Mouse (Mus musculus) liver (tissue): ENCODE results near the gene N4bp3.
"Not testable (repeated sequence)": the region's sequence is repeated elsewhere in the genome, so short reads cannot be mapped to it uniquely, and the experiment has no call there.

Experiments used
- DNase-seq: peaks from one replicate; pipeline ENCODE4 v3.0.0-alpha.2; 2020; ENCODE audit warnings: mixed read lengths

The N4bp3 gene

DNA sequence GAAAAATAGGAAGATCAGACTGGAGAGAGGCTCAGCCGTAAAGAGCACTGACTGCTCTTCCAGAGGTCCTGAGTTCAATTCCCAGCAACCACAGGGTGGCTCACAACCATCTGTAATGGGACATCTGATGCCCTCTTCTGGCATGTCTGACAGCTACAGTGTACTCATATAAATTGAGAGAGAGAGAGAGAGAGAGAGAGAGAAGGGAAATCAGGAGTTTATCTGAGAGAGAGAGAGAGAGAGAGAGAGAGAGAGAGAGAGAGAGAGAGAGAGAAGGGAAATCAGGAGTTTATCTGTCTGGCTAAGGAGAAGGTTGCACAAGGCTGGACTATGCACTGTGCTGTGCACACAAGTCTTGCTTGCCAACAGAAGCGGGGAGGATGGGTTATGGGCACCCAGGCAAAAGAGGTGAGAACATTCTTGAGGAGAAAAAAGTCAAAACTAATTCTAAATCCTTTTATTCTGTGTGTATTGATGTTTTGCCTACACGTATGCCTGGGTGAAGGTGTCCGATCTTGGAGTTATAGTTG, 2.3 kb upstream of the N4bp3 start:
- no peak for DNase-seq

DNA sequence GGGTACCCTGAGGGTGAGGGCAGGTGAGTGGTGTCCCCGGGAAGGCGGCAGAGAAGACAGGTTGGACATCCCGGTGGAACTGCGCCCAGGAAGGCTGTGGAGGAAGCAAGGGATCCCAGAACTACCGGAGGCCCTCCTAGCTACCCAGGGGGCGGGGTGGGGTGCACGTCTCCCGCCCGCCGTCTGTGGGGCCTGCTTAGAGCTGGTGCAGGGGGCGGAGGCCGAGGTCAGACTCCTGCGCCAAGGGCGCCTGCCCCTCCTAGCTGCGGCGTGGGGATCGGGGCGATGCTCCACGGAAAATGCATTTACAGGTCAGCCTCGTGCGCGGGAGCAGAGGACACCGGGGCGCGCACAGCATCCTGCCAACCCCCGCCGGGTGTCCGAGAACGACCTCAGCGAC, 381 bp downstream of the N4bp3 start:
- DNase-seq: no peak

DNA sequence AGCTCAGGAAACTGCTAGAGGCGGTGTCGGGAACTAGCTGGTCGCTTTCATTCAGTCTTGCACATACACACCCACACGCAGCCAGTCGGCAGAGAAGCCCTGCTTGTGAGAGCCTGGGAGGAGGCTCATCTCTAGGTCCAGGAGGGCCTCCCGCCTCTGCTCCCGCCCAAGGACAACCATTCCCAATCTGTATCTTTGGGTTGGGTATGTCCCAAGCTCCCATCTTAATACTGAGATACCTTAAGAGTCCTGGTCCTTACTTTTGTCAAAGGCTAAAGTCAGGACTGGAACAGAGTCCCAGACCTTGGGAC, 798 bp downstream of the N4bp3 start:
- DNase-seq: no peak

DNA sequence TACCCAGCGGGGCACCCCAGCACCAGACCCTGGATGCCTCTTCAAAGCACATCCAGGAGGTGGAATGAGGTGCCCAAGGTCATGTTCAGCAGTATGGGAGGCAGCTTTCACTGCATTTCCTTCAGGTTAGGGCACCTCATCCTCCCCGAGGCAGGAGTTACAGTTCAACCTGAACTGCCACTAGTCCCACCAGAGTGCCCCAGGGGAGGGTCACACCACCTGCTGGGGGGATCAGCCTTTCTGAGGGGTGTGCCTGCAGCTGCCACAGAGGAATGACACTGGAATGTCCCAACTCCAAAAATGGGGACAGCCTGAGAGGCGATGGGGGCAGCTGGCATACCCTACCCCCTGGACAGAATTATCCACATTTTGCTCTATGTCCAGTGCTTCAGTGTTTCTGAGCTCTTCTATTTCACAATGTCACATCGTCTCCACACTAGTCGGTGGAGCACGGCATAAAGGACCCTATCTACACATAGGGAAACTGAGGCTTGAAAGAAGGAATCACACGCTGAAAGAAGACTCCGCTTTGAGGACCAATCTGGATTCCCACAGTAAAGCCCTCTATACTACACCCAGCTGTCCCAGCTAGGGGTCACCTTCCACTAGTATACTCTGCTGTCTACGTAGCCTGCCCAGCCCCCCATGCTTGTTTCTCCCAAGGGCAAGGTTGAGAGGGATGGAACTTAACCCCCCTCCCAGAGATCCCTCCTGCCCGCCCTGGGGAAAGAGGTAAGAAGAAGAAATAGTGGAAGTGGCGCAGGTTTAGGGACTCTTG, 1.3 kb downstream of the N4bp3 start:
- no peak for DNase-seq

DNA sequence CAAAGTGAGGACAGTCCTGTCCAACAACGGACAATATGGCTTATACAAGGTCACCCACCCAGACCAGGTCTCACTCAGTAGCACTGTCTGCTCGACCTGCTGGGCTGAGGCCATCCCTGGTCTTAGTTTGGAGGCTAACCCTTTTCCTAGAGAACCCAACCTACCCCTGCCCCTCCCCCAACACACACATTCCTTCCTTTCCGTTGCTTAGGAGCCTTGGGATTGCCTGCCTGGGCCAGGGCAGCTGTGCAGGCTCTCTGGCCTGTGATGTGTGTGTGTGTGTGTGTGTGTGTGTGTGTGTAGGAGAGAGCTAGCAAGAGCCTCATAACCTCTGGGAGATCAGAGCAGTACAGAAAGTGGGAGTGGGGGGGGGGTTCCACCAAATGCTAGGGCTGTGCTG, 2.1 kb downstream of the N4bp3 start:
- no peak for DNase-seq

DNA sequence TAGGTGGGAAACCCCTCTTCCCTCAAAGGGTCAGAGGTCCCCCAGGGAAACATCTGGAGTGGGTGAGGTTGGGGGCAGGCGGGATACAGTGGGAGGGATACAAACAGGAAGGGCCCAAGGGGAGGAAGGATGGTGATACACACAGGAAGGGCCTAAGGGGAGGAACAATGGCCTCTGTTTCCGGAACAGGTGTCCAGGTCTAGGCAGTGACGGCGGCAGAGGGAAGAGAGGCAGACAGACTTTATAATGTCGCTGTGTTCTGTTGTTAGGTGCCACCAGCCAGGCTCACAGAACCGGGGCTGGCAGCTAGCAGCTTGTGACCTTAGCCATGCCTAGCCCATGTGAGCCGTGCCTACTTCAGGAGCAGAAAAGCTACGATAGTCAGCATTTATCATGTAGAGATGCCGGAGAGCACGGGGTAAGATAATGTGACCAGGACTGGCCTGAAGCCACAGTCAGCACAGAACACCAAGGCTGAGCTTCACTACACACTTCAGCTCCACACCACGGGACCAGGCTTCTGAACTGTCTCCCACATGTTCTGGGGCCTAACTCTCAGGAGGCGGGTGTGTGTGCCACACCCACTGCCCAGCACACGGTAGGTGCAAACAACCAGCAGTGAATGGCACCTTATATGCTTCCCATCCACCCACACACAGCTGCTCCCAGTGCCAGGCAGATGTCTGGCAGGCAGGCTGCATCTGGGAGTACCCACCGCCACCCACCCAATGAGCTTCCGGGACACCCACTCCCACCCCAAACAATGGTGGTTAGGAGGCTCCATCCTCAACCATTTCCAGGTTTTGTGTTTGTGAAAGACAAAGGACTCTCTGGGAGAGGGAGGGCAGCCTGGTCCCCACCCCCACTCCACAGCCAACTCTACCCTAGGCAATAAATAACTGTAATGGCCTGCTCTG, 3.6 kb downstream of the N4bp3 start:
- DNase-seq: no peak

DNA sequence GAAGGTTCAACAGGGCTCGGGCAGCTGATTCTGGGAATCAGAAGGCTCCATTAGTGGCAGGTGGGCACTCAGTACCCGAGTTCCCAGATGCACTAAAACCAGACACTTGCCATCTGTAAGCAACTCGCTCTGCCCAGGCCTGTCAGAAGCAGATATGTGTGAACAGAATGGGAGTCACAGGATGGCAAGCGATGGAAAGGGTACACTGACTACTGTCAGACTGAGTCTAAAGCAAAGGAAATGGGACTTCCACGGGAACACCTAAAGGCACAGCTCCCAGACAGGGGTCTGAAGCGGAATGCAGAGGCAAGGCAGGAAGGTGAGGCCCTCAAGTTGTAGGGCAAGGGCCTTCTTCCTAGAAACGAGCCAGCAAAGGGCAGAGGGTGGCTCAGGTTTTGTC, 4.4 kb downstream of the N4bp3 start:
- DNase-seq: no peak

DNA sequence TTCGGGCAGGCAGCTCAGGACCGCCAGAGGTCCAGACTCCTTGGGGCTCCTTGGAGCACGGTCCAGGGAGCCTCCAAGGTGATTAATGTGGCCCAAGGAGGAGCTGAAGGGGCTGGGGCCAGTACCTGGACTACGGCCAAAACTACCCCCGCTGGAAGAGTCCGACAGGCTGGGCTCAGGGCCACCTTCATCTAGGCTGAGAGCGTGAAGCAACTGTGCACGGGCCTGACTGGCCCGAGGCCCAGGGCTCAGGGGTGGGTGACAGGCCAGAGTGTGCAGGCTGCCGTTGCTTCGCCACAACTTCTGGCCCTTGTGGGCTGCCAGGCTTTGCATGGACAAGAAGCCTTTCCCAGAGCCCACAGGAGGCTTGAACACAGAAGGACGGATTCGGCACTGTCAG, 5.3 kb downstream of the N4bp3 start:
- no peak for DNase-seq

DNA sequence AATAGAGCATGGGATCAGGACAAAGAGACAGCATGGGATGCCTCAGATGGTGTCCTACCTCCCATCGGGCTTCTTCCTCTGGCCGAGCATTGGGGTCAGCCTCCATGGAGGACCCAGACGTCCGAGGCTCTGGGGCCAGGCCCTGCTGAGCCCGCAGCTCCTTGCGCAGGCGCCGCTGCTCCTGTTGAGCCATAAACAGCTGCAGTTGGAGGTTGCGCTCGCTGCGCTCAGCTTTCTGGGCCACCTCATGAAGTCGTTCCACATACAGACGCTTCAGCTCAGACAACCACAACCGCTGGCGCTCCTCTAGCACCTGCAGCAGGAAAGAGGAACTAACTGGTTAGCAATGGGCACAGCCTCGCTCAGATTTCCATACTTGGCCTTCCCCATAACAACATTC, 6.4 kb downstream of the N4bp3 start:
- DNase-seq: no peak

DNA sequence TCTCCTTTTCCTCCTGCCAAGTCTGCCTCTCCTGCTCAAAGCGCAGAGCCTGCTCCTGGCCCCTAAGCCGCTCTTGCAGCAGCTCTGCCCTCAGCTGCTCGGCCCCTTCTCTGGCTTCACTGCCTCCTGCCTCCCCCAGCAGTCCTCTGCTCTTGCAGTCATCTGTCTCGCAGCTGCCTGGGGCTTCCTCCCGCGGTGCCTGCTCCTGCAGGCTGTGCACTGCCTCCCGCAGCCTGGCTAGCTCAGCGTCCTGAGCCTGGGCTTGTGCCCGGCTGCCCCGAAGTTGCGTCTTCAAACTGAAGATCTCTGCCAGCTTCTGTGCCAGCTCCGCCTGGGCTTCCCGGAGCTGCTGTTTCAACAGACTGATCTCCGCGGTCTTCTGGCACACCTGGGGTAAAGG, 6.9 kb downstream of the N4bp3 start:
- DNase-seq: no peak

DNA sequence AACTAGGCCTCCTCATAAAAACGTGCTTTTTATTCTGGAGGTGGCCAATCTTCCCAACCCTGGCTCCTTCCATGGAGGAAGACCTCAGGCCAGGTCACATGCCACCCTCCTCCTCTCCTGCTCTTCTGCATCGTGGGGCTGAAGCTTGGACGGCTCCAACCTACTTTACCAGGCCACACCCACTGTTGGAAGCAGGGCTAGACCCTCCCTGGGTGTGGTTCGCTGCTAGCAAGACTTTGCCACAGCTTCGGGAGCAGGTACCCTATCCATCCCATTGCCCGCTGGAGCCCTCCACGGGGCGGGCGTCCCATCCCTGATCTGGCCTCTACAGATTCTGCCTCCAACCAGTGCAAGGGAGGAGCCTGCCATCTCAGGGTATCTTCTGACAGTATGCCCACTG, 7.4 kb downstream of the N4bp3 start:
- no peak for DNase-seq

DNA sequence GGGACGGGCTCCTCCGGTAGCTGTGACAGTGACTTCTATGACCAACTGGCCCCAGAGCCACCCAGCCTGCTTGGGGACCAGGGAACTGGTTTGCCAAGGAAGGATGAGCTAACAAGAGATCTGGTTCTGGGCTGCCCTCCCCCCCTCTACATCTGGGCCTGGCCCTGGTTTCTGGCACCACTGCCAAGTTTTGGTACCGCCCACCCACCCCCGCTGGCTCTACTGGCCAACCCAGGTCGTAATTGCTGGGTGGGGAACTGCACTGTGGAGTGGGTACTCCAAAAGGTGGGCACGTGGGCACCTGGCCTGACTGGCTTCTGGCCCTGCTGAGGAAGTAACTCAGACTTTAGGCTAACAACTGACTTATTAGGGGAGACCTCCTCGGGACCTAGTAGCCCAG, 9.9 kb downstream of the N4bp3 start:
- no peak for DNase-seq

DNA sequence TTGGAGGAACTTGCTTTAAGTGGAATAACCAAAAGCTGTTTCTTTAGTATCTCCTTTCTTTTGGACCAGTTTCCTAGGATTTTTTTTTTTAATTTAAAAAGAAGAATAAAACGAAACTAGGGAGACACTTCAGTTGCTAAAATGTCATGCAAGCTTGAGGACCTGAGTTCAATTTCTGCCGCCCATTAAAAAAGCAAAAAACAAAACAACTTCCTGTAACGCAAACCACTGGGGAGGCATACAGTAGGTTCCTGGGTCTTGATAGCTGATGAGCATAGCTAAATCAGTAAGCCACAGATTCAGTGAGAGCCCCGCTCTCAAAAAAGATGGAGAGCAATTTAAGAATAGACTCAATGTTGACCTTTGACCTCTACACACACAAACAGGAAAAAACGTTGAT, 12.1 kb downstream of the N4bp3 start:
- no peak for DNase-seq

DNA sequence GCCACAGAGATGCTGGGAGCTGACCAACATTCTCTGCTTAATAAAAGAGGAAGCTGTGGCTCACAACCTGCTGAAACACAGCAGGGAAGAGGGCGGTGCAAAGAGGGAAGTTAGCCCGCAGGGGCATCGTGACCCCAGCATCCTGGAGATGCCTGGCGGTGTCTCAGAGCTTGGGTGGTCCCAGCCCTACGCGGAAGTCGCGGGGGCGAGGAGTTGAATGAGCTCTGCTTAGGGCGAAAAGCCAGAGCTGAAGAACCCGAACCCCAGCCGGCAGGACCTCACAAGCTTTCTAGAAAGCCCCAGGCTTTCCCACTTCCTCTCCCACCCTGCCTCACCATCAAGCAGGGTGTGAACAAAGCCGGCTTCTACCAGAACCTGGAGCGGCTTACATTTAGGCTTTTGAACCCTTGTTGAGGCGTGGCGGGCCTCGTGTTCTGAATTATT, 12.6 kb downstream of the N4bp3 start:
- peak; percentile 50 for DNase-seq

DNA sequence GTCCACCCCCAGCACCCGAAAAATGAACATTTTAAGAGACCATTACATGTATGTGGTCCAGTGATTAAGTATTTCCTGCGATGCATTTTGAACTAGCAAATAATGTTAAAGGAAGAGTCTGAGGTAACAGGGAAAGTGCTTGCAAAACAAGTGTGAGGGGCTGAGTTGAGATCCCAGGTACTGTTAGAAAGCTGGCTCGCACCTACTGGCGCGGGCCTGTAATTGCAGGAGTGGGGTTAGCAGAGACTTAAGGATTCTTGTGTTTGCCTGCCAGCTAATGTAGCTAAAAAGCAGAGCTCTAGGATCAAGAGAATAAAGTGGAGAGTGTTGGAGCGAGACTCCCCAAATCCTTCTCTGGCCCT, 14.3 kb downstream of the N4bp3 start:
- peak; percentile 79 for DNase-seq

DNA sequence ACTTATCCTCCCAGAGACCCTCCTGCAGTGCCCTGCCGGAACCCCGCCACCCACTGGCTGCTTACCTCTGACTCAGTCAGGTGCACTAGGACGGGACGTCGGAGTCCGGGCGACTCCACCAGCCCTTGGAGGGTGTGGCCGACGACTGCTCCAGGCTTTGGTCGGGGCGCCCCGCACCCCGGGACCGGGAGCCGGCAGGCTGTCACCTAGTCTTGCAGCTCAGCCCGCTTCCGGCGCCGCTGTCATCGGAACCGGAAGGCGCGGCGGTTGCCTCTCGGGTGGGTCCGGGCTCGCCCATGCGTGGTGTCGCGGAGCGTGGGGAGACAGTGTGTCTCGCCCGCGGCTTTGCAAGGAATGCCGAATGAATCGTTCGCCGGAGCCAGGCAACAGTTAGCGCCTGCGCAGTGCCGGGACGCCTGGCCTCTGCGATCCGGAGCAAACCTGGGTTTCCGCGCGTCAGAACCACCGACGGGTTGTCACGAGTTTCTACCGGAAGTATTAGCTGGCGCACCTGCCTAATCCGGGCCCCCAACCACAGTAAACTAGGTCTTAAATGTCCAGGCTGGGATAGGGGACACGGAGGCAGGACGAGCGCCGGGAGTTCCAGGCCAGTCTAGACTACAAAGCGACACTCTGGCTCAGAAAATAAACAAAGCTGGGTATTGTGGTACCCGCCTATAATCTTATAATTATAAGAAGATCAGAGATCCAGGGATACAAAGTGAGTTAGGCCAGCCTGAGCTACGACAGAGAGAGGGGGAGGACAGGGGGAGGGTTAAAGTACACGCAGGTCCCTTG, 14.9 kb downstream of the N4bp3 start, which contains the start of gene Rmnd5b:
Gene Rmnd5b, minus strand, starts transcription at position 372 of the 798 bp plus-strand sequence.
- DNase-seq: peak; percentile 87

DNA sequence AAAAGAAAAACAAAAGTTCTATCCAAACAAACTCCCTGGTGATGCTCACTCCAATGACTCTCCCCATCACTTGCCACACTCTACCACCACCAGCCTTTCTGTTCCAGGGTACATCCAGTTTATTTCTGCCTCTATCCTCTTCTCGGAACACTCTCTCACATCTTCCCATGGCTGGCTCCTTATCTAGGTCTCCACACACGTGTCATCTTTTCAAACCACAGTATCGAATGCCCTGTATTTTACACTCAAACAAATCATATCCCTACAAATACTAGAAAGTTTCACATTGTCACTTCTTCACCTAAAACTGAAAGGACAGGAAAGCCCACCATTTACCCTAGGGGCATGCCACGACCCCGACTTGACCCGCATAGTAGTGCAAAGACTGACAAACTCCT, 15.5 kb downstream of the N4bp3 start:
- DNase-seq: no peak

DNA sequence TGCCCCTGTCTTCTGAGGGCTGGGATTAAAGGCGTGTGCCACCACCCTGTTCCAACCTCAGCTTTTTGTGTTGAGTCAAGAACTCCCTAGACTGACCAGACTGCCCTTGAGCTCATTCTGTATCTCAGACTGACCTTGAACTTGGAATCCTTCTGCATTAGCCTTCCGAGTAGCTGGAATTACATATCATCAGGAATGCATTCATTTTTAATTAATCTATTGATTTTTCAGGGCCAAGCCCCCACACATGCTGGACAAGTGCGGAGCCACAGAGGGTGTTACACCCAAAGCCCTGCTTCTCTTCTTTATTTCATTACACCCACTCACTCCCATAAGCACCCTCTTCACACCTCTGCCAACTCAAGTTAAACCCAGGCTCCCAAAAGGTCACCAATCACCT, 16.9 kb downstream of the N4bp3 start:
- DNase-seq: no peak

DNA sequence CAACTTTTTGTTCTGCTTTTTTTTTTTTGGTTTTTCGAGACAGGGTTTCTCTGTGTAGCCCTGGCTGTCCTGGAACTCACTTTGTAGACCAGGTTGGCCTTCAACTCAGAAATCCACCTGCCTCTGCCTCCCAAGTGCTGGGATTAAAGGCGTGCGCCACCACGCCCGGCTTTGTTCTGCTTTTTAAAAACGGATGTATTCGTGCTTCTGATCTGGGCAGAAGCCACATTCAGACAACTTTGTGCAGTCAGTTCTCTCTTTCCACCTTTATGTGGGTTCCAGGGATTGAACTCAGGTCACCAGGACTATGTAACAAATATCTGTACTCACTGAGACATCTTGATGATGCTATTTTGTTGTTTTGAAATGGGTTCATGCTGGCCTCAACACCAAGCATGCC, 17.4 kb downstream of the N4bp3 start:
- DNase-seq: not testable (repeated sequence)

DNA sequence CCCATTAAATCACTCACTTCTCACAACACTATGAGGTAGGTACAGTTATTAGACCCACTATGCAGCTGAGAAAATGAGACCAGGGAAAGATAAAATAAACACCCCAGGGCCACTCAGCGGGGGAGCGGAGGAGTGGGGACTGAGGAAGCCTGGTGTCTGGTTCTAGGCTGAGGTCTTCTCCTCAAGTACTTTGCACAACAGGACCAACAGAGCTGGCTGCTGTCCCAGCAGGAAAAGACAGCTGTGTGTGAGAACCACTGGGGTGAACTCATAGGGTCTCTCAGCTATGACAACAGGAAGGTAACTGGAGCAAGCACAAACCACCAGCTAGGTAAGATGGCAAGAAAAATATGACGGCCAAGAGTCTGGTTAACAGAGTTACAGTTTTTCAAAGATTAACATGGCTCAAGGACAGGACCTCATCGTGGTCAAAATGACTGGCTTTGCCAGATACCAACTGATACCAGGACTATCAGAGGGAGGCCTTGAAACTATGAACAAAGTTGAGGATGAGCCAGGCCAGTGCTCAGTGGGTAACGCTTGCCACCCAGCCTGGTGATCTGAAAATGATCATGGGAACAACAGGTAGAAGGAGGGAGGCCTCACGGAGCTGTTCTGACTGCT, 18.4 kb downstream of the N4bp3 start:
- DNase-seq: no peak

DNA sequence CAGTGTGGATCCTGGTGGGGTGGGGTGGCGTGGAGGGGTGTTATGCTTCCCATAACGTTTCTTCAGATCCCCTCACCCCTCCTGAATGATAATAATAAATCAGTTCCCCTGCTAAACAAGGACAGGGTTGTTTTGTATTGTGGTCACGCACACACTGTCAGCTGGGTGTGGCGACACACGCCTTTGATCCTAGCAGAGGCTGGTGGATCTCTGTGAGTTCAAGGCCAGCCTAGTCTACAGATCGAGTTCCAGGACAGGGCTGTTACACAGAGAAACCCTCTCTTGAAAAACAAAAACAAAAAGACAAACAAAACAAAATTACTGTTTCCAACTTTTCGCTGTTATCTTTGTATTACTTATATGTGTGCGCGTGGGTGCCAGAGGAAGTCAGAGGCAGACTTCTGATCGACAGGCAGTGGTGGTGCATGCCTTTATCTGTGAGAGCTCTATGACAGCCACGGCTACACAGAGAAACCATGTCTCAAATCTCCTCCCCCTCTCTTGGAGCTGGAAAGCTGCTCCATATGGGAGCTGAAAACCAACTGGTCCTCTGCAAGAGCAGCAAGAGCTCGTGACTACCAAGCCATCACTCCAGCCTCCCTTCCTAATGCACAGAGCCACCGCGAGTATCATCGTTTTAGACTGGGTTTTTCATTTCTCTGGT, 20.9 kb downstream of the N4bp3 start:
- DNase-seq: no peak

DNA sequence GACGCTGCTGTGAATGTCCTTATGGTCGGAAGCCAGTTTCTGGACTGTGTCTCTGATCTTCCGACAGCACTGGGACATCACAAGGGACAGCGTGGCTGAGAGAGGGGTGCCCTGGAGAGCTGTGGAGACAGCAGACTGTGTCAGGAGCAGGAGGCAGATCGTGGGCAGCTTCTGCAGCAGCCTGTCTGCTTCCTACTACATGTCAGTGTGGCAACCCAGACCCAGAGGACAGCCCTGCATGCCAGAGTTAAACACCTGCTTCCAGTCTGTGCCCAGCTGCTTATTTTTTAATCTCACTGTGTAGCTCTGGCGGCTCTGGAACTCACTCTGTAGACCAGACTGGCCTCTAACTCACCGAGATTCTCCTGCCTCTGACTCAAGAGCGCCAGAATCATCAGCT, 22.7 kb downstream of the N4bp3 start:
- DNase-seq: no peak
